Mouse (Mus musculus) myocyte (in vitro differentiated cells): ENCODE results near the gene Pdcd2l. TPM values are rescaled to one million over a fixed set of nuclear protein-coding genes. Genes with fewer than 3 reads are reported as not detected.

Experiments
- H3K27me3 ChIP-seq: one replicate; pipeline ENCODE4 v1.6.1; 2011; ENCODE audit not compliant: control insufficient read depth, insufficient read depth, insufficient read length
- H3K36me3 ChIP-seq: one replicate; pipeline ENCODE4 v1.6.1; 2011; ENCODE audit not compliant: control insufficient read depth, insufficient read depth
- H3K4me2 ChIP-seq: one replicate; pipeline ENCODE4 v1.6.1; 2011; ENCODE audit warnings: low read depth, control low read depth
- H3K4me3 ChIP-seq: one replicate; pipeline ENCODE4 v1.5.1; 2011; ENCODE audit warnings: mild to moderate bottlenecking, control low read depth, moderate library complexity
- H3K79me2 ChIP-seq: one replicate; pipeline ENCODE4 v1.6.1; 2011; ENCODE audit not compliant: control insufficient read depth, insufficient read depth
- H3ac ChIP-seq: one replicate; pipeline ENCODE4 v1.6.1; 2011; ENCODE audit not compliant: control insufficient read depth, insufficient read length
- CEBPB ChIP-seq: IDR thresholded peaks from 2 replicates; pipeline ENCODE4 v1.6.1; 2011; ENCODE audit warnings: mild to moderate bottlenecking, moderate library complexity; ENCODE audit not compliant: poor library complexity, insufficient read depth, severe bottlenecking
- E2F4 ChIP-seq: IDR thresholded peaks from one replicate; pipeline ENCODE4 v1.6.1; 2011; ENCODE audit warnings: mild to moderate bottlenecking, control low read depth, moderate library complexity; ENCODE audit not compliant: insufficient read depth
- MAX ChIP-seq: IDR thresholded peaks from one replicate; pipeline ENCODE4 v1.6.1; 2011; ENCODE audit warnings: low read depth, mild to moderate bottlenecking, control low read depth
- MYOD1 ChIP-seq, 3 experiments: IDR thresholded peaks; one replicate each; pipeline ENCODE4 v1.6.1; 2011; ENCODE audit warnings: control low read depth in 2 of 3, low read depth in 2 of 3, mild to moderate bottlenecking in 2 of 3, moderate library complexity in 1 of 3; ENCODE audit not compliant: insufficient read length in 2 of 3, control insufficient read depth in 1 of 3
- MYOG ChIP-seq, 3 experiments: IDR thresholded peaks; one replicate each; pipeline ENCODE4 v1.6.1; 2011; ENCODE audit warnings: control low read depth in 2 of 3, low read depth in 2 of 3, mild to moderate bottlenecking in 2 of 3; ENCODE audit not compliant: insufficient read length in 2 of 3, control insufficient read depth in 1 of 3, insufficient read depth in 1 of 3
- POLR2A ChIP-seq: IDR thresholded peaks from one replicate; pipeline ENCODE4 v1.6.1; 2011; ENCODE audit warnings: low read depth, mild to moderate bottlenecking, control low read depth, moderate library complexity; ENCODE audit not compliant: insufficient read length
- POLR2AphosphoS2 ChIP-seq: IDR thresholded peaks from one replicate; pipeline ENCODE4 v1.6.1; 2011; ENCODE audit warnings: low read depth, control low read depth; ENCODE audit not compliant: insufficient read length
- REST ChIP-seq: IDR thresholded peaks from one replicate; pipeline ENCODE4 v1.6.1; 2011; ENCODE audit warnings: mild to moderate bottlenecking, control low read depth, moderate library complexity; ENCODE audit not compliant: insufficient read depth, insufficient read length
- SRF ChIP-seq: IDR thresholded peaks from one replicate; pipeline ENCODE4 v1.6.1; 2011; ENCODE audit warnings: low read depth; ENCODE audit not compliant: control insufficient read depth, insufficient read length
- TCF12 ChIP-seq: IDR thresholded peaks from one replicate; pipeline ENCODE4 v1.6.1; 2011; ENCODE audit warnings: mild to moderate bottlenecking, control low read depth; ENCODE audit not compliant: poor library complexity, insufficient read depth, severe bottlenecking
- TCF3 ChIP-seq: IDR thresholded peaks from one replicate; pipeline ENCODE4 v1.6.1; 2011; ENCODE audit warnings: low read depth, control low read depth; ENCODE audit not compliant: insufficient read length
- USF1 ChIP-seq: IDR thresholded peaks from one replicate; pipeline ENCODE4 v1.6.1; 2011; ENCODE audit warnings: low read depth, mild to moderate bottlenecking, control low read depth, moderate library complexity
- polyA plus RNA-seq: library from polyadenylated mRNA; unstranded; fragments of >200 nt; fragmentation: generic; extraction: Trizol; gene quantifications from one replicate; pipeline ENCODE4 v1.2.1, GENCODE M21; 2012; ENCODE audit warnings: missing spikeins

The Pdcd2l gene
- polyA plus RNA-seq, 1 experiment: 48.4 TPM

GRCm38 (mm10) chr7:34141123-34141522 is 55.3 kb downstream of the Pdcd2l start:
- Histone ChIP-seq H3K36me3 (peaks cover 40% of the 10 kb centered on the region), H3ac (no peak overlapping the region), H3K79me2 (no peaks in the 10 kb centered on the region), H3K4me2 (no peak overlapping the region), H3K4me3 (no peak overlapping the region), H3K27me3 (no peaks in the 10 kb centered on the region)
- TF ChIP-seq MAX (no peak), E2F4 (no peak), TCF12 (no peak), POLR2AphosphoS2 (no peak), CEBPB (no peak), REST (no peak), MYOD1 (IDR thresholded peaks at IDR 0.05; ENCODE audit: control insufficient read depth in 1 of 3, insufficient read length in 2 of 3, low read depth in 2 of 3) (no peak), TCF3 (no peak), MYOG (IDR thresholded peaks at IDR 0.05; ENCODE audit: control insufficient read depth in 1 of 3, insufficient read depth in 1 of 3, insufficient read length in 2 of 3, low read depth in 2 of 3) (no peak), POLR2A (no peak), SRF (no peak), USF1 (no peak)

GRCm38 (mm10) chr7:34139493-34139892 is 57.0 kb downstream of the Pdcd2l start:
- Histone ChIP-seq H3K36me3 (peaks cover 25% of the 10 kb centered on the region), H3K27me3 (no peaks in the 10 kb centered on the region), H3K4me3 (no peak overlapping the region), H3K4me2 (no peak overlapping the region), H3ac (no peak overlapping the region), H3K79me2 (no peaks in the 10 kb centered on the region)
- no peak for TF ChIP-seq E2F4
- no peak for TF ChIP-seq POLR2AphosphoS2
- no peak for TF ChIP-seq TCF12
- TF ChIP-seq TCF3: no peak
- no peak for TF ChIP-seq REST
- TF ChIP-seq USF1: no peak
- TF ChIP-seq MYOG (IDR thresholded peaks at IDR 0.05; ENCODE audit: control insufficient read depth in 1 of 3, insufficient read depth in 1 of 3, insufficient read length in 2 of 3, low read depth in 2 of 3): no peak

Other genes with a start within 250 kb of the Pdcd2l start
- not detected for gene Scgb2b27, start 182.7 kb downstream of the Pdcd2l start, polyA plus RNA-seq
- gene Scgb1b27, start 175.2 kb downstream of the Pdcd2l start, polyA plus RNA-seq: not detected
- not detected for gene Scgb1b30, start 101.2 kb downstream of the Pdcd2l start, polyA plus RNA-seq
- 22.1 TPM for gene Wtip, start 63.4 kb downstream of the Pdcd2l start, polyA plus RNA-seq
- gene Uba2, start 27.1 kb downstream of the Pdcd2l start, polyA plus RNA-seq: 48.7 TPM
- gene Gpi1, start 33.7 kb upstream of the Pdcd2l start, polyA plus RNA-seq: 671 TPM
- gene Gm6096, start 54.4 kb upstream of the Pdcd2l start, polyA plus RNA-seq: 0.13 TPM
- gene 4931406P16Rik, start 116.9 kb upstream of the Pdcd2l start, polyA plus RNA-seq: 14.5 TPM
- gene Lsm14a, start 196.7 kb upstream of the Pdcd2l start, polyA plus RNA-seq: 69.3 TPM